Mouse (Mus musculus) liver, adult 2 months (tissue): ENCODE results near the gene A930018P22Rik.

ENCODE experiments used
- CTCF ChIP-seq: fragments of 200-500 bp; IDR thresholded peaks from 2 replicates; pipeline ENCODE4 v1.5.1; 2011; ENCODE audit warnings: low read depth, low read length, control low read depth
- POLR2A ChIP-seq: fragments of 200-500 bp; IDR thresholded peaks from 2 replicates; pipeline ENCODE4 v1.6.1; 2011; ENCODE audit warnings: low read length, control low read depth; ENCODE audit not compliant: insufficient read depth; ENCODE audit errors: extremely low read depth

GRCm38 (mm10) chr2:104130165-104130564, 7.6 kb downstream of the A930018P22Rik start:
- TF ChIP-seq POLR2A (no peak), CTCF (no peak)
